Mouse (Mus musculus) spleen, adult 2 months (tissue): ENCODE results near the gene Manf. TPM values are rescaled to one million over a fixed set of nuclear protein-coding genes. Genes with fewer than 3 reads are reported as not detected.

Source experiments
- DNase-seq, 2 experiments: peaks; one replicate each; pipeline versions ENCODE4 v3.0.0 to v3.0.0-alpha.2; 2012 to 2021; ENCODE audit warnings: low spot score in 2 of 2, low read depth in 1 of 2
- H3K27ac ChIP-seq: fragments of 200-500 bp; 2 replicates; pipeline ENCODE4 v1.5.1; 2012; ENCODE audit warnings: low read length, inconsistent platforms; ENCODE audit not compliant: insufficient read depth
- H3K27me3 ChIP-seq: fragments of 200-500 bp; 2 replicates; pipeline ENCODE4 v1.6.1; 2012; ENCODE audit warnings: mild to moderate bottlenecking, moderate library complexity, low read length, inconsistent platforms; ENCODE audit not compliant: control insufficient read depth, insufficient read depth
- H3K36me3 ChIP-seq: fragments of 200-500 bp; 2 replicates; pipeline ENCODE4 v1.6.1; 2012; ENCODE audit warnings: mild to moderate bottlenecking, low read length, inconsistent platforms; ENCODE audit not compliant: control insufficient read depth, insufficient read depth
- H3K4me1 ChIP-seq: fragments of 200-500 bp; 2 replicates; pipeline ENCODE4 v1.6.1; 2011; ENCODE audit warnings: inconsistent platforms; ENCODE audit not compliant: control insufficient read depth, insufficient read depth, insufficient read length
- H3K4me3 ChIP-seq: fragments of 200-500 bp; 2 replicates; pipeline ENCODE4 v1.5.1; 2011; ENCODE audit warnings: mild to moderate bottlenecking, inconsistent platforms; ENCODE audit not compliant: insufficient read depth, insufficient read length; ENCODE audit errors: extremely low read depth
- CTCF ChIP-seq: fragments of 200-500 bp; IDR thresholded peaks from 2 replicates; pipeline ENCODE4 v1.5.1; 2011; ENCODE audit warnings: mild to moderate bottlenecking, inconsistent platforms; ENCODE audit not compliant: insufficient read depth, insufficient read length, insufficient replicate concordance; ENCODE audit errors: extremely low read depth
- POLR2A ChIP-seq: fragments of 200-500 bp; IDR thresholded peaks from 2 replicates; pipeline ENCODE4 v1.6.1; 2011; ENCODE audit warnings: low read depth, low read length, inconsistent platforms
- WGBS: fragments of 180-500 bp; shearing (Covaris S2); methylation state at CpG from one replicate; pipeline ENCODE4 v1.1.7; 2018; 5-methylcytosine and 5-hydroxymethylcytosine counted together
- polyA plus RNA-seq: library from polyadenylated mRNA; depleted of rRNA; stranded (reverse); fragments of >200 nt; gene quantifications from 2 replicates; pipeline ENCODE4 v1.2.3, GENCODE M21; 2012; rRNA removed

Gene Manf
- polyA plus RNA-seq, result 8.2 and 10.4 TPM in 2 replicates

GRCm38 (mm10) chr9:106891829-106892551 is at the start of gene Manf:
TSS of gene Manf (minus strand) at chr9:106891979.
- under 1% methylated on average over 59 of the region's 59 CpGs for WGBS
- H3K4me1 ChIP-seq, result peaks cover 5% of the 10 kb centered on the region; the same call in 1 of the 2 replicates

GRCm38 (mm10) chr9:106934998-106935397 is 43.2 kb upstream of the Manf start:
- no peak for DNase-seq
- Histone ChIP-seq H3K4me1 (no peaks in the 10 kb centered on the region), H3K4me3 (no peak overlapping the region), H3K27me3 (no peaks in the 10 kb centered on the region), H3K36me3 (no peaks in the 10 kb centered on the region), H3K27ac (no peak overlapping the region)
- WGBS, result 79% methylated on average over 1 of the region's 1 CpGs
- no peak for TF ChIP-seq POLR2A
- TF ChIP-seq CTCF, result no peak

More at GRCm38 (mm10) chr9:106891829-106892551, at the start of gene Manf:
- Histone ChIP-seq H3K4me3 (peak within 1 kb of the TSS; percentile 81), H3K36me3 (peaks cover 18% of the 10 kb centered on the region), H3K27ac (peak within 1 kb of the TSS; percentile 93), H3K27me3 (no peaks in the 10 kb centered on the region)
- peak; percentile 95 to 96 for DNase-seq
- TF ChIP-seq POLR2A (peak; percentile 92), CTCF (0 out of 2 replicates have a peak, but pooled peaks have one; percentile 2)

- TF ChIP-seq CTCF (no peak), POLR2A (no peak)
- Histone ChIP-seq H3K4me3 (no peak overlapping the region), H3K36me3 (no peaks in the 10 kb centered on the region), H3K4me1 (no peaks in the 10 kb centered on the region), H3K27me3 (no peaks in the 10 kb centered on the region), H3K27ac (no peak overlapping the region)
- no peak for DNase-seq
- 88% methylated on average over 6 of the region's 6 CpGs for WGBS
These were observed 23.1 kb upstream of the Manf start for GRCm38 (mm10) chr9:106914878-106915277.

GRCm38 (mm10) chr9:106913759-106914158 is 22.0 kb upstream of the Manf start:
- no peaks in the 10 kb centered on the region for H3K36me3 ChIP-seq
- no peaks in the 10 kb centered on the region for H3K27me3 ChIP-seq
- 7% methylated on average over 1 of the region's 1 CpGs for WGBS
- H3K27ac ChIP-seq, result no peak overlapping the region
- TF ChIP-seq CTCF (no peak), POLR2A (no peak)
- DNase-seq, result no peak
- H3K4me1 ChIP-seq, result no peaks in the 10 kb centered on the region
- no peak overlapping the region for H3K4me3 ChIP-seq

- Histone ChIP-seq H3K27me3 (no peaks in the 10 kb centered on the region), H3K4me3 (no peak overlapping the region), H3K27ac (no peak overlapping the region), H3K4me1 (no peaks in the 10 kb centered on the region), H3K36me3 (no peaks in the 10 kb centered on the region)
- 81% methylated on average over 1 of the region's 1 CpGs for WGBS
- DNase-seq, result no peak
- TF ChIP-seq POLR2A, result no peak
- no peak for TF ChIP-seq CTCF
These were observed 19.8 kb upstream of the Manf start for GRCm38 (mm10) chr9:106911624-106912023.

- DNase-seq, result no peak
- H3K4me1 ChIP-seq, result no peaks in the 10 kb centered on the region
- H3K4me3 ChIP-seq, result no peak overlapping the region
- no peaks in the 10 kb centered on the region for H3K27me3 ChIP-seq
- no peaks in the 10 kb centered on the region for H3K36me3 ChIP-seq
- 24% methylated on average over 5 of the region's 5 CpGs for WGBS
- no peak overlapping the region for H3K27ac ChIP-seq
- TF ChIP-seq CTCF (no peak), POLR2A (no peak)
These were observed 16.9 kb upstream of the Manf start for GRCm38 (mm10) chr9:106908715-106909114.

GRCm38 (mm10) chr9:106908174-106908573 is 16.4 kb upstream of the Manf start:
- TF ChIP-seq CTCF, result no peak
- WGBS, result 82% methylated on average over 3 of the region's 3 CpGs
- DNase-seq, result no peak
- H3K27ac ChIP-seq, result no peak overlapping the region
- no peaks in the 10 kb centered on the region for H3K4me1 ChIP-seq
- no peak overlapping the region for H3K4me3 ChIP-seq
- no peaks in the 10 kb centered on the region for H3K36me3 ChIP-seq
- H3K27me3 ChIP-seq, result no peaks in the 10 kb centered on the region
